Mouse (Mus musculus) lung, embryonic 16.5 days (tissue): ENCODE results near the gene Ifnar2. TPM values are rescaled to one million over a fixed set of nuclear protein-coding genes. Genes with fewer than 3 reads are reported as not detected.

Experiments used
- ATAC-seq: fragments of 200-750 bp; cut with Nextera tagmentation; 2 replicates; pipeline ENCODE4 v1.8.0; 2017; ENCODE audit warnings: low read depth, mild to moderate bottlenecking, moderate library complexity
- H3K27ac ChIP-seq: fragments of 300-500 bp; sonication (generic); 2 replicates; pipeline ENCODE4 v1.5.1; 2014; ENCODE audit warnings: mild to moderate bottlenecking, control low read depth, low read length
- H3K27me3 ChIP-seq: fragments of 300-500 bp; sonication (generic); 2 replicates; pipeline ENCODE4 v1.6.1; 2014; ENCODE audit warnings: low read depth, low read length, mixed read lengths; ENCODE audit not compliant: control insufficient read depth, insufficient read depth
- H3K36me3 ChIP-seq: fragments of 300-500 bp; sonication (generic); 2 replicates; pipeline ENCODE4 v1.6.1; 2014; ENCODE audit warnings: low read length; ENCODE audit not compliant: control insufficient read depth, insufficient read depth
- H3K4me1 ChIP-seq: fragments of 300-500 bp; sonication (generic); replicated peaks from 2 replicates; pipeline ENCODE4 v1.6.1; 2014; ENCODE audit warnings: low read length, mixed read lengths; ENCODE audit not compliant: control insufficient read depth, insufficient read depth
- H3K4me2 ChIP-seq: fragments of 300-500 bp; sonication (generic); 2 replicates; pipeline ENCODE4 v1.6.1; 2014; ENCODE audit warnings: low read depth, low read length, control low read depth
- H3K4me3 ChIP-seq: fragments of 300-500 bp; sonication (generic); 2 replicates; pipeline ENCODE4 v1.5.1; 2014; ENCODE audit warnings: mild to moderate bottlenecking, low read length, control low read depth
- H3K9ac ChIP-seq: fragments of 300-500 bp; sonication (generic); 2 replicates; pipeline ENCODE4 v1.6.1; 2014; ENCODE audit warnings: low read length, control low read depth
- H3K9me3 ChIP-seq: fragments of 300-500 bp; sonication (generic); 2 replicates; pipeline ENCODE4 v1.6.1; 2016; ENCODE audit warnings: low read length; ENCODE audit not compliant: control insufficient read depth
- WGBS: fragments of 180-500 bp; shearing (Covaris S2); extraction: QIAGEN DNeasy Blood & Tissue Kit; methylation state at CpG from one replicate; pipeline ENCODE4 v1.1.7; 2014; 5-methylcytosine and 5-hydroxymethylcytosine counted together
- polyA plus RNA-seq: library from polyadenylated mRNA; unstranded; fragments of >200 nt; fragmentation: Nextera tagmentation; extraction: Ambion mirVana; gene quantifications from 2 replicates; pipeline ENCODE4 v1.2.1, GENCODE M21; 2015

The Ifnar2 gene
- 69.6 and 73.0 TPM in 2 replicates for polyA plus RNA-seq

DNA sequence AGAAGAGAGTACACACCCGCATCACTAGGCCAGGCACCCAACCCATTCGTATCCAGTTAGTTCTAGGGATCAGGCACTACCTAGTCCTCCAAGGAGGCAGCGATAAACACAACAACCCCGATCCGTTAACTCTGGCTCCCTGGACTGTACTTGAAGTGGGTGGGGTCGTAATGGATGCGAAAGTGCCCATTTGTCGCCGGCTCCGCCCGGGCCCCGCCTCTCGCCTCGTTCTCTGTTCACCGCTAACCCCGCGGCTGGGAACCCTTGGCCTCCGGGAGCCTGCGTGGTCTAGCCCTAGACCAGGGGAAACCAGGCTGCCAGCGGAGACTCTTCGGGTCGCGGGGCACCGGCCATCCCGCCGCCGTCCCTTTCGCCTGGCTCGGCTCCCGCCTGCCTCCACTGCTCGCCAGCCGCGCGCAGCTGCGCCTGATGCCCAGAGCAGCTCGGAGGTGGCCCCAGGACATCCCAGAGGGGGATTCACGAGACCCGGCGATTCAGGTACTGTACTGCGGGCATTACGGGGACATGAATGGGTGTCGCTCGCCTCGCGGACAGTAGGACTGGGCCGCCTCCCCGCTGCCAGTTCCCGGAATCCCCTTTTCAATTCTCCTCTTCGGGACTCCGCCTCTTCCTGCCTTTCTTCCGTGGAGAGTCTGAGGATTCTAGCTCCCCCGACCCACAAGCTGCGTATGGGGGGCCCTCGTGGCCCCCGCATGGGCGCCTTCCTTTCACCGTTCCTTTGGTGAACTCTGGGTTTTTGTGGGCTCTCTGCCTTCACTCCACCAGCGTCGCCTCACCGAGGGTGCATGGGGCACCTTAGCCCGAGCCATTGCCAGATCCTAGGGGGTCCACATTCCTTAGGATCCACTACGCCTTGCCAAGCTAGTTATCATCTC, at the start of gene Ifnar2:
Ifnar2 (plus strand) TSS at position 207 of the 896 bp plus-strand sequence.
- H3K27me3 ChIP-seq: no peaks in the 10 kb centered on the region
- peaks cover 11% of the 10 kb centered on the region for H3K4me1 ChIP-seq
- under 1% methylated on average over 61 of the region's 62 CpGs for WGBS
- H3K9ac ChIP-seq: peak within 1 kb of the TSS; percentile 91
- peak within 1 kb of the TSS; percentile 76 for H3K4me3 ChIP-seq
- H3K4me2 ChIP-seq: peak within 1 kb of the TSS; percentile 76
- ATAC-seq: peak; percentile 93
- peaks cover 4% of the 10 kb centered on the region; the same call in 1 of the 2 replicates for H3K9me3 ChIP-seq
- peak within 1 kb of the TSS; percentile 95 for H3K27ac ChIP-seq
- no peaks in the 10 kb centered on the region for H3K36me3 ChIP-seq

- H3K9me3 ChIP-seq: no peaks in the 10 kb centered on the region
- no peaks in the 10 kb centered on the region for H3K36me3 ChIP-seq
- H3K4me2 ChIP-seq: no peak overlapping the region
- no peak for ATAC-seq
- no peak overlapping the region for H3K27ac ChIP-seq
- H3K4me3 ChIP-seq: no peak overlapping the region
- H3K27me3 ChIP-seq: no peaks in the 10 kb centered on the region
- H3K4me1 ChIP-seq: no peaks in the 10 kb centered on the region
- WGBS: 79% methylated on average over 7 of the region's 7 CpGs
- H3K9ac ChIP-seq: no peak overlapping the region
Measured at GRCm38 (mm10) chr16:91327605-91328004, 45.0 kb upstream of the Ifnar2 start.

DNA sequence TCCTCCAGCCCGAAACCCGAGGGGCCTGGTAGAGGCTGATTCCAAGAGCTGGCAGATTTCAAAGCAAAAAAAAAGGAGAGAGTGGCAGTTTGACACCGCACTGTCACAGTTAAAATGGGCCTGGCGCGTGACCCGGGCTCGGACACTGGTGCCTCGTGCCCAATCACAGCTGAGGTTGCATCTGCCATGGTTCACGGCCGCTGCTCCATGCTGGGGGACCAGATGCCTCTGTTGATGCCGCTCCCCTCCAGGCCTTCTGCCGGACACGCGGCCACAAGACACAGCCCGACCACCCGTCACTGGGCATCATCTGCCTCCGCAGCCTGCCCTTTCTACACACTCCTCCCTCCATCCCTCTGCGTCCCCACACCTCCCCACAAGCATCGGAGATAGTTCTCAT, 43.7 kb upstream of the Ifnar2 start:
- no peaks in the 10 kb centered on the region for H3K4me1 ChIP-seq
- no peak for ATAC-seq
- 72% methylated on average over 19 of the region's 19 CpGs for WGBS
- no peaks in the 10 kb centered on the region for H3K36me3 ChIP-seq
- no peak overlapping the region for H3K4me2 ChIP-seq
- H3K9ac ChIP-seq: no peak overlapping the region
- H3K27ac ChIP-seq: no peak overlapping the region
- H3K27me3 ChIP-seq: no peaks in the 10 kb centered on the region
- H3K9me3 ChIP-seq: no peaks in the 10 kb centered on the region
- H3K4me3 ChIP-seq: no peak overlapping the region

- 75% methylated on average over 6 of the region's 6 CpGs for WGBS
- H3K36me3 ChIP-seq: no peaks in the 10 kb centered on the region
Measured at GRCm38 (mm10) chr16:91330496-91330895, 42.1 kb upstream of the Ifnar2 start.

GRCm38 (mm10) chr16:91331153-91331552, 41.4 kb upstream of the Ifnar2 start:
- Histone ChIP-seq H3K4me2 (no peak overlapping the region), H3K27me3 (no peaks in the 10 kb centered on the region), H3K4me3 (no peak overlapping the region), H3K27ac (no peak overlapping the region), H3K9ac (no peak overlapping the region), H3K36me3 (no peaks in the 10 kb centered on the region), H3K4me1 (no peaks in the 10 kb centered on the region), H3K9me3 (no peaks in the 10 kb centered on the region)
- WGBS: 21% methylated on average over 5 of the region's 5 CpGs
- no peak for ATAC-seq

More at GRCm38 (mm10) chr16:91330496-91330895, 42.1 kb upstream of the Ifnar2 start:
- Histone ChIP-seq H3K4me3 (no peak overlapping the region), H3K4me1 (no peaks in the 10 kb centered on the region), H3K27me3 (no peaks in the 10 kb centered on the region), H3K4me2 (no peak overlapping the region), H3K27ac (no peak overlapping the region), H3K9ac (no peak overlapping the region), H3K9me3 (no peaks in the 10 kb centered on the region)
- ATAC-seq: no peak

GRCm38 (mm10) chr16:91332880-91333279, 39.7 kb upstream of the Ifnar2 start:
- Histone ChIP-seq H3K9ac (no peak overlapping the region), H3K4me3 (no peak overlapping the region), H3K36me3 (no peaks in the 10 kb centered on the region), H3K4me2 (no peak overlapping the region), H3K9me3 (no peaks in the 10 kb centered on the region), H3K27ac (no peak overlapping the region), H3K4me1 (no peaks in the 10 kb centered on the region), H3K27me3 (no peaks in the 10 kb centered on the region)
- no peak for ATAC-seq
- 46% methylated on average over 7 of the region's 7 CpGs for WGBS

DNA sequence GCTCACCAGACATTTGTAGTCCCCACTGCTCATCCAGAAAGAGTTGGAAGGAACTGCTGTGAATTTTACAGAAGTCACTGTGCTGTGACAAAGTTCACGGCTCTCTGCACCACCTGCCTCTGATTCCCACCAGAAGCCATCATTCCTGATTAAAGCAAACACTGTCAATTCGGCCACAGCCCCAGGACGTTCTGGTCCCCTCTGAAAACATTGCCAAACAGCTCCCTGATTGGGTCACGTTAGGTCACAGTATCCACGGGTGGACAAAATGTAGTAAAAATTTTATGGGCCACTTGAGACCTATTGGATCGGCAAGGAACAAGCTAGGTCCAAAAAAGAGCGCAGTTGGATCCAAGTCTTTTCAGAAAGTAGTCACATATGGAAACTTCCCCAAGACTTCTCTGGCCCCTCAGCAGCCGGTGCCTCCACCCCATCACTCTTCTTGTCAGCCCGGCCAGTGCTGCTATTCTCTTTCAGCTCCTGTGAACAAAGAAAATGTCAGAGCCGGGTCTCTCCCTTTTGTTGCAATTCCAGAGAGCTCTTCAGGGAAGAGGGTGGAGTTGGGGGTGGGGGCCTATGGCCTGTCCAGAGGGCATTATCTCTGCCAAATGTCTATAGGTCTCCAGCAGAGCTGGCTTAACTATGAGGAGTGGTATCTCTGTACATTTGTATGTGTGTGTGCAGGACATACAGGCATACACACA, 38.2 kb upstream of the Ifnar2 start:
- Histone ChIP-seq H3K4me3 (no peak overlapping the region), H3K9me3 (no peaks in the 10 kb centered on the region), H3K27me3 (no peaks in the 10 kb centered on the region), H3K4me2 (no peak overlapping the region), H3K36me3 (no peaks in the 10 kb centered on the region), H3K27ac (no peak overlapping the region), H3K9ac (no peak overlapping the region), H3K4me1 (no peaks in the 10 kb centered on the region)
- no peak for ATAC-seq
- 18% methylated on average over 10 of the region's 10 CpGs for WGBS

DNA sequence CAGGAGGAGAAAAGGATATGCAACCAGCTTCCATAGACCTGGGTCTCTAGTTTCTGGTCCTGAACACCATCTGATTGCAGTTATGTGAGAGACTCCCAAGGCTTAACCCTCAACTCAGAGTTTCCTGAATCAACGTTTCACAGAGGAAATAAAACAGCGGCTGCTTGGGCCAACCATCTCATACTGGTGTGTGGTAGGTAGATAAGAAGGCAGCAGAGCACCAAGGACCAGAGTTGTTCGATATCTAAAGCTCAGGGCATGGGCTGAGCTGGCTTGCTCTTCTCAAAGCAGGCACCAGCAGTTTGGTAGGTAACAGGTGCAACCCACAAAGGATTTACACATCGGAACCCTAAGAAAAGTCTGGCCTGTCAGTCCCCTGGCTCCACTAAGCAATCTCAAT, 35.8 kb upstream of the Ifnar2 start:
- H3K27ac ChIP-seq: no peak overlapping the region
- no peaks in the 10 kb centered on the region for H3K4me1 ChIP-seq
- no peaks in the 10 kb centered on the region for H3K27me3 ChIP-seq
- H3K9me3 ChIP-seq: no peaks in the 10 kb centered on the region
- ATAC-seq: no peak
- no peak overlapping the region for H3K4me3 ChIP-seq
- no peak overlapping the region for H3K4me2 ChIP-seq
- H3K9ac ChIP-seq: no peak overlapping the region
- WGBS: 78% methylated on average over 4 of the region's 4 CpGs
- no peaks in the 10 kb centered on the region for H3K36me3 ChIP-seq

DNA sequence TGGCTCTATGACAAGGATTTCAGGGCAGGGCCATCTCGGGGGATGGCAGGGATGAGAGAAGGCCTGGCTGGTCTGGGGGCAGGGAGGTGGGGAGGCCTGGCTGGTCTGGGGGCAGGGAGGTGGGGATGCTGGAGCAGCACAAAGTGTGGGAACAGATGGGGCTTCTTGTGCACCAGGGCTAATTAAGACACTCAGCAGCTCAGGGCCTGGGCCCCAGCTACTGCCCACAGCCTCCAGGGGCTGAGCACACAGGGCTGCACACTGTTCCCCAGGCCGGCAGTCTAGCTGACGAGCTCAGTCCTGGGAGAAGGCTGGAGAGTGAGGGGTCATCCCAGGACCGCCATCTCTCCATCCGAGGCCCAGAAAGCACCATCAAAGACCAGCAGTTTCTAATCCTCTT, 35.1 kb upstream of the Ifnar2 start:
- no peaks in the 10 kb centered on the region for H3K36me3 ChIP-seq
- 69% methylated on average over 5 of the region's 5 CpGs for WGBS
- no peak overlapping the region for H3K4me2 ChIP-seq
- ATAC-seq: no peak
- H3K9me3 ChIP-seq: no peaks in the 10 kb centered on the region
- no peaks in the 10 kb centered on the region for H3K27me3 ChIP-seq
- H3K9ac ChIP-seq: no peak overlapping the region
- no peak overlapping the region for H3K4me3 ChIP-seq
- H3K4me1 ChIP-seq: no peaks in the 10 kb centered on the region
- H3K27ac ChIP-seq: no peak overlapping the region
